Mouse (Mus musculus) kidney, embryonic 14.5 days (tissue): ENCODE data around the gene Hivep3. TPM values are rescaled to one million over a fixed set of nuclear protein-coding genes. Genes with fewer than 3 reads are reported as not detected.

ENCODE experiments used
- ATAC-seq: fragments of 200-750 bp; cut with Nextera tagmentation; 2 replicates; pipeline ENCODE4 v1.8.0; 2017; ENCODE audit warnings: moderate number of reproducible peaks, mild to moderate bottlenecking, moderate TSS enrichment, moderate library complexity; ENCODE audit not compliant: low FRiP score, low TSS enrichment
- H3K27ac ChIP-seq: fragments of 300-500 bp; sonication (generic); 2 replicates; pipeline ENCODE4 v1.5.1; 2014; ENCODE audit warnings: low read depth, mild to moderate bottlenecking, low read length, moderate library complexity, mixed read lengths
- H3K27me3 ChIP-seq: fragments of 300-500 bp; sonication (generic); 2 replicates; pipeline ENCODE4 v1.6.1; 2014; ENCODE audit warnings: mild to moderate bottlenecking, low read length; ENCODE audit not compliant: control insufficient read depth, insufficient read depth
- H3K36me3 ChIP-seq: fragments of 300-500 bp; sonication (generic); 2 replicates; pipeline ENCODE4 v1.6.1; 2014; ENCODE audit warnings: low read length, mixed read lengths; ENCODE audit not compliant: control insufficient read depth, insufficient read depth
- H3K4me1 ChIP-seq: fragments of 300-500 bp; sonication (generic); 2 replicates; pipeline ENCODE4 v1.6.1; 2014; ENCODE audit warnings: low read length, mixed read lengths; ENCODE audit not compliant: control insufficient read depth, insufficient read depth
- H3K4me2 ChIP-seq: fragments of 300-500 bp; sonication (generic); replicated peaks from 2 replicates; pipeline ENCODE4 v1.6.1; 2014; ENCODE audit warnings: low read depth, mild to moderate bottlenecking, low read length
- H3K4me3 ChIP-seq: fragments of 300-500 bp; sonication (generic); 2 replicates; pipeline ENCODE4 v1.5.1; 2014; ENCODE audit warnings: mild to moderate bottlenecking, low read length
- H3K9ac ChIP-seq: fragments of 300-500 bp; sonication (generic); 2 replicates; pipeline ENCODE4 v1.6.1; 2014; ENCODE audit warnings: low read depth, mild to moderate bottlenecking, low read length, moderate library complexity
- H3K9me3 ChIP-seq: fragments of 300-500 bp; sonication (generic); 2 replicates; pipeline ENCODE4 v1.6.1; 2016; ENCODE audit warnings: low read length; ENCODE audit not compliant: control insufficient read depth
- WGBS: fragments of 180-500 bp; shearing (Covaris S2); extraction: QIAGEN DNeasy Blood & Tissue Kit; methylation state at CpG from one replicate; pipeline ENCODE4 v1.1.7; 2014; 5-methylcytosine and 5-hydroxymethylcytosine counted together
- polyA plus RNA-seq: library from polyadenylated mRNA; unstranded; fragments of >200 nt; fragmentation: Nextera tagmentation; extraction: Ambion mirVana; gene quantifications from 2 replicates; pipeline ENCODE4 v1.2.1, GENCODE M21; 2014

The Hivep3 gene
- polyA plus RNA-seq, 1 experiment from 2014 or later: 6.3 TPM

- Histone ChIP-seq H3K4me2 (no peak overlapping the region), H3K4me3 (no peak overlapping the region), H3K4me1 (no peaks in the 10 kb centered on the region), H3K9me3 (no peaks in the 10 kb centered on the region), H3K27me3 (no peaks in the 10 kb centered on the region), H3K27ac (no peak overlapping the region), H3K9ac (no peak overlapping the region), H3K36me3 (no peaks in the 10 kb centered on the region)
- no peak for ATAC-seq
- 73% methylated on average over 6 of the region's 6 CpGs for WGBS
Measured at GRCm38 (mm10) chr4:119897054-119897855, 163.7 kb downstream of the Hivep3 start.

- Histone ChIP-seq H3K4me1 (no peaks in the 10 kb centered on the region), H3K4me2 (no peak overlapping the region), H3K27ac (no peak overlapping the region), H3K9ac (no peak overlapping the region), H3K36me3 (no peaks in the 10 kb centered on the region), H3K9me3 (no peaks in the 10 kb centered on the region), H3K4me3 (no peak overlapping the region), H3K27me3 (no peaks in the 10 kb centered on the region)
- 64% methylated on average over 16 of the region's 16 CpGs for WGBS
- no peak for ATAC-seq
Measured at GRCm38 (mm10) chr4:119901556-119902491, 168.2 kb downstream of the Hivep3 start.

- Histone ChIP-seq H3K9ac (no peak overlapping the region), H3K9me3 (no peaks in the 10 kb centered on the region), H3K4me3 (no peak overlapping the region), H3K4me1 (no peaks in the 10 kb centered on the region), H3K36me3 (no peaks in the 10 kb centered on the region), H3K27me3 (no peaks in the 10 kb centered on the region), H3K27ac (no peak overlapping the region), H3K4me2 (no peak overlapping the region)
- no peak for ATAC-seq
Measured at GRCm38 (mm10) chr4:119903328-119903727, 169.7 kb downstream of the Hivep3 start.

- H3K4me2 ChIP-seq: no peak overlapping the region
- no peak overlapping the region for H3K4me3 ChIP-seq
- WGBS: 20% methylated on average over 1 of the region's 1 CpGs
- H3K9ac ChIP-seq: no peak overlapping the region
- no peaks in the 10 kb centered on the region for H3K9me3 ChIP-seq
- no peaks in the 10 kb centered on the region for H3K4me1 ChIP-seq
- ATAC-seq: no peak
- no peak overlapping the region for H3K27ac ChIP-seq
- H3K36me3 ChIP-seq: no peaks in the 10 kb centered on the region
- no peaks in the 10 kb centered on the region for H3K27me3 ChIP-seq
Measured at GRCm38 (mm10) chr4:119903806-119904205, 170.2 kb downstream of the Hivep3 start.

- Histone ChIP-seq H3K4me1 (no peaks in the 10 kb centered on the region), H3K9me3 (no peaks in the 10 kb centered on the region), H3K4me3 (no peak overlapping the region), H3K4me2 (no peak overlapping the region), H3K27me3 (no peaks in the 10 kb centered on the region), H3K27ac (no peak overlapping the region), H3K36me3 (no peaks in the 10 kb centered on the region), H3K9ac (no peak overlapping the region)
- ATAC-seq: no peak
- WGBS: 81% methylated on average over 4 of the region's 4 CpGs
Measured at GRCm38 (mm10) chr4:119904296-119904695, 170.7 kb downstream of the Hivep3 start.

- Histone ChIP-seq H3K9ac (no peak overlapping the region), H3K27ac (no peak overlapping the region), H3K9me3 (no peaks in the 10 kb centered on the region), H3K4me1 (no peaks in the 10 kb centered on the region), H3K4me3 (no peak overlapping the region), H3K36me3 (no peaks in the 10 kb centered on the region), H3K4me2 (no peak overlapping the region), H3K27me3 (no peaks in the 10 kb centered on the region)
- ATAC-seq: no peak
- 87% methylated on average over 4 of the region's 4 CpGs for WGBS
Measured at GRCm38 (mm10) chr4:119907106-119907505, 173.5 kb downstream of the Hivep3 start.

GRCm38 (mm10) chr4:119911071-119911904, 177.7 kb downstream of the Hivep3 start:
- Histone ChIP-seq H3K27ac (no peak overlapping the region), H3K9me3 (no peaks in the 10 kb centered on the region), H3K27me3 (no peaks in the 10 kb centered on the region), H3K36me3 (no peaks in the 10 kb centered on the region), H3K9ac (no peak overlapping the region), H3K4me2 (no peak overlapping the region), H3K4me3 (no peak overlapping the region), H3K4me1 (no peaks in the 10 kb centered on the region)
- ATAC-seq: no peak
- WGBS: 71% methylated on average over 13 of the region's 13 CpGs

GRCm38 (mm10) chr4:119912216-119912615, 178.6 kb downstream of the Hivep3 start:
- no peak overlapping the region for H3K27ac ChIP-seq
- no peak overlapping the region for H3K4me3 ChIP-seq
- no peak for ATAC-seq
- H3K27me3 ChIP-seq: no peaks in the 10 kb centered on the region
- H3K9me3 ChIP-seq: no peaks in the 10 kb centered on the region
- WGBS: 62% methylated on average over 2 of the region's 2 CpGs
- no peaks in the 10 kb centered on the region for H3K36me3 ChIP-seq
- H3K4me2 ChIP-seq: no peak overlapping the region
- H3K9ac ChIP-seq: no peak overlapping the region
- H3K4me1 ChIP-seq: no peaks in the 10 kb centered on the region
